Mouse (Mus musculus) left cerebral cortex, postnatal 36 days (tissue): ENCODE data around the gene 5830411N06Rik. TPM values are rescaled to one million over a fixed set of nuclear protein-coding genes. Genes with fewer than 3 reads are reported as not detected.

Experiments
- DNase-seq, 2 experiments: peaks; one replicate each; pipeline ENCODE4 v3.0.0; 2021 to 2022; ENCODE audit warnings: low spot score in 2 of 2, mixed read lengths in 1 of 2
- intact Hi-C: fragments of 180-260 bp; cut with DNase I; formaldehyde crosslinking; loops from one replicate; pipeline ENCODE4 v1.15.1; 2025
- total RNA-seq, 2 experiments: library from RNA; stranded (reverse); gene quantifications; 2 replicates each; pipeline ENCODE4 v1.2.3; 2021

Gene 5830411N06Rik
- total RNA-seq = not detected

GRCm38 (mm10) chr7:140247216-140247615 lies at the start of gene 5830411N06Rik:
Gene 5830411N06Rik, plus strand, starts transcription at chr7:140247284.
- DNase-seq = no peak
- intact Hi-C loops = no loop called here

GRCm38 (mm10) chr7:140201090-140201489 lies 46.0 kb upstream of the 5830411N06Rik start:
- intact Hi-C loops = no loop called here
- no peak for DNase-seq

- DNase-seq = no peak
- intact Hi-C loops = no loop called here
These were observed 41.2 kb upstream of the 5830411N06Rik start, which contains the start of gene Olfr524 for GRCm38 (mm10) chr7:140205864-140206263. Gene Olfr524, minus strand, starts transcription at chr7:140205964.

GRCm38 (mm10) chr7:140206904-140207303 lies 40.2 kb upstream of the 5830411N06Rik start:
- intact Hi-C loops = no loop called here
- no peak for DNase-seq

- DNase-seq = no peak
- intact Hi-C loops = no loop called here
These were observed 38.9 kb upstream of the 5830411N06Rik start for GRCm38 (mm10) chr7:140208153-140208552.

GRCm38 (mm10) chr7:140208677-140209076 lies 38.4 kb upstream of the 5830411N06Rik start:
- no peak for DNase-seq
- intact Hi-C loops = no loop called here

- intact Hi-C loops = no loop called here
- no peak for DNase-seq
These were observed 33.2 kb upstream of the 5830411N06Rik start for GRCm38 (mm10) chr7:140213841-140214240.

GRCm38 (mm10) chr7:140217967-140218366 lies 29.1 kb upstream of the 5830411N06Rik start, which contains the start of gene Cd163l1:
Gene Cd163l1, plus strand, starts transcription at chr7:140218267.
- intact Hi-C loops = no loop called here
- DNase-seq = no peak

GRCm38 (mm10) chr7:140219268-140219667 lies 27.8 kb upstream of the 5830411N06Rik start:
- DNase-seq = no peak
- intact Hi-C loops = no loop called here

- no peak for DNase-seq
- intact Hi-C loops = no loop called here
These were observed 26.7 kb upstream of the 5830411N06Rik start for GRCm38 (mm10) chr7:140220375-140220774.

- intact Hi-C loops = no loop called here
These were observed 22.9 kb upstream of the 5830411N06Rik start for GRCm38 (mm10) chr7:140224209-140224608.

GRCm38 (mm10) chr7:140228476-140228875 lies 18.6 kb upstream of the 5830411N06Rik start:
- no peak for DNase-seq
- intact Hi-C loops = no loop called here

More at GRCm38 (mm10) chr7:140224209-140224608, 22.9 kb upstream of the 5830411N06Rik start:
- no peak for DNase-seq

- intact Hi-C loops = no loop called here
These were observed 16.1 kb upstream of the 5830411N06Rik start for GRCm38 (mm10) chr7:140231026-140231425.

GRCm38 (mm10) chr7:140233696-140234095 lies 13.4 kb upstream of the 5830411N06Rik start:
- intact Hi-C loops = no loop called here
- no peak for DNase-seq

More at GRCm38 (mm10) chr7:140231026-140231425, 16.1 kb upstream of the 5830411N06Rik start:
- no peak for DNase-seq

- intact Hi-C loops = no loop called here
- no peak for DNase-seq
These were observed 6.8 kb downstream of the 5830411N06Rik start for GRCm38 (mm10) chr7:140253780-140254299.

- no peak for DNase-seq
- intact Hi-C loops = no loop called here
These were observed 48.7 kb downstream of the 5830411N06Rik start for GRCm38 (mm10) chr7:140295746-140296145.

- intact Hi-C loops = no loop called here
- no peak for DNase-seq
These were observed 49.8 kb downstream of the 5830411N06Rik start for GRCm38 (mm10) chr7:140296876-140297275.

- intact Hi-C loops = no loop called here
- no peak for DNase-seq
These were observed 52.3 kb downstream of the 5830411N06Rik start for GRCm38 (mm10) chr7:140299416-140299815.

GRCm38 (mm10) chr7:140319861-140320385 lies 72.8 kb downstream of the 5830411N06Rik start:
- intact Hi-C loops = loop anchor here (1.0 kb wide), 1 partner anchor 100 kb away; no protein-coding TSS in a partner anchor
- no peak for DNase-seq

GRCm38 (mm10) chr7:140320558-140320957 lies 73.5 kb downstream of the 5830411N06Rik start, which contains the start of gene Olfr525:
Gene Olfr525, plus strand, starts transcription at chr7:140320858.
- intact Hi-C loops = loop anchor here (1.0 kb wide), 1 partner anchor 100 kb away; no protein-coding TSS in a partner anchor
- DNase-seq = no peak

GRCm38 (mm10) chr7:140321135-140321534 lies 74.1 kb downstream of the 5830411N06Rik start:
- DNase-seq = no peak
- intact Hi-C loops = no loop called here
